Mouse (Mus musculus) E14TG2a.4 (cell line): ENCODE measurements around the gene Dpp6.

ENCODE experiments used
- CTCF ChIP-seq: conservative IDR thresholded peaks from 2 replicates; pipeline ENCODE4 v1.5.1; 2014; ENCODE audit warnings: low read length
- NANOG ChIP-seq: IDR thresholded peaks from 2 replicates; pipeline ENCODE4 v1.6.1; 2014; ENCODE audit warnings: borderline replicate concordance, low read length, mixed read lengths

DNA sequence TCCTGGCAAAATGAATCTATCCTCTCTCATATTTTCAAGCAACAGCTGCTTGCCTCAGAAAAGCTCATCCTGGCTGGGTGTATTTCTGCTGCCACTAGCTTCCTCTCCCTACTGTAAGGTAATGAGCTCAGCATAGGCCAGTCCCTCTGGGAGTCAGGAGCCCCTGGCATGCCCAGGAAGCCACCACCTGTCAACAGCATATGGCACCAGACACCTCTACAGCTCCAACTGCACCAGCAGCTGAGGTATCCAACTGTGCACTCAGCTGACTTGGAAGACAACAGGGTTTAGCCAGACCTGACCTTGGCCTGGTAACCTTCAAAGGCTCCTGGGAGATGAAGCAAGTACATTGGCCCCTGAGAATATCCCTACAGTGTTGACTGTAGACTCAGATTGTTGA, 192.2 kb downstream of the Dpp6 start:
- TF ChIP-seq CTCF (no peak), NANOG (no peak)
